Mouse (Mus musculus) erythroblast, embryonic 14.5 days (primary cell): ENCODE measurements around the gene Gm21964. TPM values are rescaled to one million over a fixed set of nuclear protein-coding genes. Genes with fewer than 3 reads are reported as not detected.

Experiments
- H3K27me3 ChIP-seq: 2 replicates; pipeline ENCODE4 v1.6.1; 2012; ENCODE audit warnings: inconsistent platforms; ENCODE audit not compliant: control insufficient read depth
- H3K36me3 ChIP-seq: 2 replicates; pipeline ENCODE4 v1.6.1; 2012; ENCODE audit warnings: mild to moderate bottlenecking, inconsistent platforms; ENCODE audit not compliant: control insufficient read depth
- H3K4me1 ChIP-seq: 2 replicates; pipeline ENCODE4 v1.6.1; 2012; ENCODE audit warnings: inconsistent platforms; ENCODE audit not compliant: control insufficient read depth
- H3K4me3 ChIP-seq: replicated peaks from 2 replicates; pipeline ENCODE3; 2012; ENCODE audit warnings: moderate library complexity, mild to moderate bottlenecking, inconsistent platforms
- H3K9me3 ChIP-seq: 2 replicates; pipeline ENCODE4 v1.6.1; 2012; ENCODE audit warnings: low read length, inconsistent platforms, mixed read lengths; ENCODE audit not compliant: control insufficient read depth
- GATA1 ChIP-seq: IDR thresholded peaks from 2 replicates; pipeline ENCODE4 v1.6.1; 2012; ENCODE audit warnings: low read length, inconsistent platforms, mixed read lengths
- TAL1 ChIP-seq: IDR thresholded peaks from 3 replicates; pipeline ENCODE4 v1.6.1; 2012; ENCODE audit warnings: low read length, inconsistent platforms, mixed read lengths
- polyA plus RNA-seq: library from polyadenylated mRNA; stranded (reverse); fragments of >175 nt; gene quantifications from 2 replicates; pipeline ENCODE4 v1.2.3, GENCODE M21; 2012

Gene Gm21964
- not detected in 2 replicates for polyA plus RNA-seq

GRCm38 (mm10) chr8:110100907-110101306 is at the start of gene Gm21964:
TSS of gene Gm21964 (plus strand) at chr8:110101207.
- Histone ChIP-seq H3K36me3 (no peaks in the 10 kb centered on the region), H3K4me1 (no peaks in the 10 kb centered on the region), H3K4me3 (no peak within 1 kb of the TSS), H3K27me3 (no peaks in the 10 kb centered on the region), H3K9me3 (peaks cover 23% of the 10 kb centered on the region)
- TF ChIP-seq TAL1 (no peak), GATA1 (no peak)

- H3K36me3 ChIP-seq = no peaks in the 10 kb centered on the region
- no peaks in the 10 kb centered on the region for H3K27me3 ChIP-seq
- no peak for TF ChIP-seq GATA1
- no peak for TF ChIP-seq TAL1
Measured at GRCm38 (mm10) chr8:110051208-110051607, 49.8 kb upstream of the Gm21964 start.

GRCm38 (mm10) chr8:110058207-110058606 is 42.8 kb upstream of the Gm21964 start:
- TF ChIP-seq TAL1 = no peak
- no peak for TF ChIP-seq GATA1

More at GRCm38 (mm10) chr8:110051208-110051607, 49.8 kb upstream of the Gm21964 start:
- H3K4me1 ChIP-seq = no peaks in the 10 kb centered on the region
- H3K4me3 ChIP-seq = no peak overlapping the region
- H3K9me3 ChIP-seq = no peaks in the 10 kb centered on the region

GRCm38 (mm10) chr8:110064161-110064560 is 36.8 kb upstream of the Gm21964 start:
- Histone ChIP-seq H3K36me3 (no peaks in the 10 kb centered on the region), H3K27me3 (no peaks in the 10 kb centered on the region), H3K9me3 (peaks cover 6% of the 10 kb centered on the region; the same call in 1 of the 2 replicates), H3K4me3 (no peak overlapping the region), H3K4me1 (no peaks in the 10 kb centered on the region)
- no peak for TF ChIP-seq GATA1
- TF ChIP-seq TAL1 = no peak

More at GRCm38 (mm10) chr8:110058207-110058606, 42.8 kb upstream of the Gm21964 start:
- Histone ChIP-seq H3K4me3 (no peak overlapping the region), H3K27me3 (no peaks in the 10 kb centered on the region), H3K36me3 (no peaks in the 10 kb centered on the region), H3K4me1 (no peaks in the 10 kb centered on the region), H3K9me3 (no peaks in the 10 kb centered on the region)

- Histone ChIP-seq H3K27me3 (no peaks in the 10 kb centered on the region), H3K4me3 (no peak overlapping the region), H3K9me3 (peaks cover 6% of the 10 kb centered on the region; the same call in 1 of the 2 replicates), H3K36me3 (no peaks in the 10 kb centered on the region), H3K4me1 (no peaks in the 10 kb centered on the region)
- no peak for TF ChIP-seq GATA1
Measured at GRCm38 (mm10) chr8:110064606-110065365, 36.2 kb upstream of the Gm21964 start.

- H3K4me1 ChIP-seq = no peaks in the 10 kb centered on the region
- no peak overlapping the region for H3K4me3 ChIP-seq
- H3K27me3 ChIP-seq = no peaks in the 10 kb centered on the region
- no peaks in the 10 kb centered on the region for H3K36me3 ChIP-seq
- peaks cover 6% of the 10 kb centered on the region; the same call in 1 of the 2 replicates for H3K9me3 ChIP-seq
- TF ChIP-seq TAL1 (no peak), GATA1 (no peak)
Measured at GRCm38 (mm10) chr8:110065676-110066075, 35.3 kb upstream of the Gm21964 start.

GRCm38 (mm10) chr8:110069706-110070105 is 31.3 kb upstream of the Gm21964 start:
- Histone ChIP-seq H3K27me3 (no peaks in the 10 kb centered on the region), H3K9me3 (peaks cover 6% of the 10 kb centered on the region; the same call in 1 of the 2 replicates), H3K4me3 (no peak overlapping the region), H3K36me3 (no peaks in the 10 kb centered on the region), H3K4me1 (no peaks in the 10 kb centered on the region)
- TF ChIP-seq TAL1 = no peak

GRCm38 (mm10) chr8:110071600-110071999 is 29.4 kb upstream of the Gm21964 start:
- Histone ChIP-seq H3K36me3 (no peaks in the 10 kb centered on the region), H3K4me3 (no peak overlapping the region), H3K4me1 (no peaks in the 10 kb centered on the region), H3K9me3 (peaks cover 3% of the 10 kb centered on the region; the same call in 1 of the 2 replicates), H3K27me3 (no peaks in the 10 kb centered on the region)
- TF ChIP-seq GATA1 = no peak
- no peak for TF ChIP-seq TAL1

GRCm38 (mm10) chr8:110074496-110074895 is 26.5 kb upstream of the Gm21964 start:
- H3K36me3 ChIP-seq = no peaks in the 10 kb centered on the region
- no peaks in the 10 kb centered on the region for H3K9me3 ChIP-seq
- H3K4me1 ChIP-seq = peaks cover 3% of the 10 kb centered on the region
- H3K27me3 ChIP-seq = peaks cover 1% of the 10 kb centered on the region
- TF ChIP-seq GATA1 (no peak), TAL1 (no peak)
- H3K4me3 ChIP-seq = no peak overlapping the region
